Mouse (Mus musculus) urinary bladder, adult 2 months (tissue): Measurements from ENCODE around the gene Dlec1. TPM values are rescaled to one million over a fixed set of nuclear protein-coding genes. Genes with fewer than 3 reads are reported as not detected.

Experiments used
- DNase-seq: peaks from one replicate; pipeline ENCODE4 v3.0.0; 2022; ENCODE audit warnings: low spot score
- polyA plus RNA-seq: library from polyadenylated mRNA; depleted of rRNA; stranded (reverse); fragments of >200 nt; gene quantifications from 2 replicates; pipeline ENCODE4 v1.2.3, GENCODE M21; 2012

The Dlec1 gene
- polyA plus RNA-seq, 1 experiment: 3.2 TPM

DNA sequence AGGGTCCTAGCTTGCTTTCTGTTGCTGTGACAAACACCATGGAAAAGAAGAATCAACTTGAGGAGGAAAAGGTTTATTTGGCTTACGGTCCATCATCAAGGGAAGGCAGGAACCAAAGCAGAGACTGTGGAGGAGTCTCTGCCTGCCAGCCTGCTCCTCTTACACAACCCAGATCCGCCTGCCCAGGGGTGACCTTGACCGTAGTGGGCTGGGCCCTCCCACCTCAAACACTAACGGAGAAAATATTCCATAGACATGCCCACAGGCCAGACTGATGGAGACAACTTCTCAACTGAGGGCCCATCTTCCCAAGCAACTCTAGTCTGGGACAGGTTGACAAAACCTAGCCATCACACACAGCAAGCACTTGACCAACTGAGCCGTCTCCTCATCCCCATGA lies 39.8 kb downstream of the Dlec1 start:
- DNase-seq: no peak

DNA sequence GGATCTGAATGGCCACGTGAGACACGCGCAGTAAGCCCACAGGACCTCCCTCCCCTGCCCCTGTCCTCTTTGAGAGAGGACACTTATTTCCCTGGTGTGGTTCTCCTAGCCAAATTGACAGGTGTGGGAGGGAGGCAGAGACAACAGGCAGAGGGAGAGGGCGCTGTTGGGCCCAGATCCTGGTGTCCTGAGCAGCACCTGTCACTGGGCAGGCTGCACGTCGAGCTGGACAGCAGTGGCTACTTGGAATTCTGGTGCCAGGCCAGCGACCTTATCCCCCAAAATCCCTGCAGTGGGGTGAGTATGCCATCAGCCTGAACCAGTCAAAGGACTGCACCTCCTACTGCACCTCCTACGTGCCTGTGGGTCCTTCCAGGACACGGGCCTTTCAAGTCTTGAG lies 41.1 kb downstream of the Dlec1 start:
- DNase-seq: no peak

DNA sequence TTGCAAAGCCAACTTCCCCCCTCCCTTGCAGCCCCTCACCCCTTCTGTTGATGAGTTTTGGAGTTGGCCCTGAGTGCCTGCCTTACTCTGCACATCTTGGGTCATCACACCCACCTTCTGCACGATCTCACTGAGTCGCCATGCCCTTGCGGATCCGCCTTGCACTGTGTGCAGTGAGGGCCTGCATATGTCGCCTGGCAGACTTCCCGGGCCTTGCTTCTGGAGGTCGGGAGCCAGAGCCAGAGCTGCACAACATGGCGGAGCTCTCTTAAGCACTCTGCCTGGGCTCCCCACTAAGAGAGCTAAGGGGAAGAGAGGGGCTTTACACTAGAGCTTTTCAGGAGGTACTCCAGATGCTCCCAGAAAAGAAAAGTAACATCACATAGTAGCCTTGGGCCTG lies 42.4 kb downstream of the Dlec1 start:
- DNase-seq: no peak

DNA sequence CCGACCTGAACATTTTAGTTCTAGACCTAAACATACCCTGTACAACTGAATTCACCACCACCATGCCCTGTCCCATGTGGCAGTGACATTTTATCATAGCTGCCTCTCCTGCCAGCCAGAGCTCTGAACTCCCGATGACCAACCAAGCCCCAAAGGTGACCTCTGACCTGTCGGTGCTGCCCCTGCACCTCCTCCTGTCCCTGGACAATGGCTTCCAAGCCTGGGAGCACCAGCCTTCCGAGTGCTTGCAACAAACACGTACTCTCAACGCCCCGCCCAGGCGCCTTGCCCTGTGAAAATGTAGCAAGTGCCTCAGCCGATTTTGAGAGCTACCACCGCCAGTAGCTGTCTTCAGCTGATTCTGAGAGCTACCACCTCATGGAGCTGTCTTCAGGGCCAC lies 42.9 kb downstream of the Dlec1 start:
- DNase-seq: no peak

DNA sequence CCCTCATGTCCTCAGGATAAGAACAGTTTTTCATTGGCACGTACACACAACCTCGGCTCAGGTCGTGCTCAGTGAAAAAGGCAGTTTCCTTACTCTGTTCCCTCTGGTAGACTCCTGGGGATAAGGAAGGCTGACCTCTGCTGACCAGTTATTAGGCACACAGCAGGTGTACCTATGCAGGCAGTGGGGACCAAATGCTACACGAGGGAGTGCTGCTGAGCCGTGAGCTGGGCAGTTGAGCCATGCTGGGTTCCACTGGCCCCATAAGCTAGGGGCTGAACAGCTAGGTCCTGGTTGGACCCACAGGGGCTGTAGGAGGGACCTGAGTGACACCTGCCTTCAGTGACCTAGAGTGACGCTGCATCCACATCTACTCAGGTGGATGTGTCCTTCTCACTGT lies 43.4 kb downstream of the Dlec1 start:
- no peak for DNase-seq

DNA sequence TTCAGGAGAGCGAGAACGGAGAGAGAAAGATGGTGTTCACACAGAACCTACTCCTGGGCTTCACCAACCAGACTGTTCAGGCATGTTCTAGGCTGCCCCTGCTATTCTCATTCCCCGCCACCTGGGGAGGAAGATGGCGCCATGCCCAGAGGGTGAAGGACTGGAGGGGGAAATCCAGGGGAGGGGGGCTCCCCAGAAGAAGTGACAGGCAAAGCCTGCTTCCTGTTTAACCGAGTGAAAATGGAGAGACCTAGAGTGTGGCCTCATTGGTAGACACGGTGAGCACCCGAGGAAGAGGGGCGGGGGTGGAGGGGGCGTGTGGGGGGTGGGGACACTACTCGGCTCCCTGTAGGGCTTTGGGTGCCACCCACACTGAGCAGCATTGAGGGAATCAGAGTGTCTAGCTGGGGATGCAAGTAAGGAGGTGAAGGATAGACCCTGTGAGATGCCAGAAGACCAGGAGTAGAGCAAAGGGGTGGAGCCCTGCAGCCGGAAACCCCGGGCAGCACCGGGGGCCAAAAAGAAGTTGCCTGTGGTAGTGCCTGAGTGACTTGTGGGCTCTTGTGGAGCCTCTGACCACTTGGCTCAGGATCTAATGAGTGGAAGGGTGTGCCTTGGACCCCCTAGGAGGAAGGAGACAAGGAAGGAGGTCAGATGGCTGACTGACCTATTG lies 44.0 kb downstream of the Dlec1 start:
- DNase-seq: no peak

DNA sequence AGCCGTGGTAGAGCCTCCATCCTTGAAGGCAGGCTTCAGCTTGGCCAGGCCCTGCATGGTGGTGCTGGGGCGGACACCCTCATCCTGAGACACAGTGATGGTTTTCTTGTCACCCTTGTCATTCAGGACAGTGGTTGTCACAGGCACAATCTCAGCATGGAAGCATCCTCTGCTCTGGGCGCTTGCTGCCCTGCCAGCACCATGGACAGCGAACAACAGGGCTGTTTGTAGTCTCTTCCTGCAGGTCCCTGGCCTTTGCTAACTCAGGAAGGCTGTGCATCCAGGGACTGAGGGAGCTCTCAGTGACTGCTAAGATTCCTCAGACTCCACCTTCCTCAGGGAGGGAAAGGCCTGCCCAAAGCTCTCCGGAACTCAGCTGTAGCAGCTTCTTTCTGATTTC lies 47.3 kb downstream of the Dlec1 start:
- DNase-seq: no peak

DNA sequence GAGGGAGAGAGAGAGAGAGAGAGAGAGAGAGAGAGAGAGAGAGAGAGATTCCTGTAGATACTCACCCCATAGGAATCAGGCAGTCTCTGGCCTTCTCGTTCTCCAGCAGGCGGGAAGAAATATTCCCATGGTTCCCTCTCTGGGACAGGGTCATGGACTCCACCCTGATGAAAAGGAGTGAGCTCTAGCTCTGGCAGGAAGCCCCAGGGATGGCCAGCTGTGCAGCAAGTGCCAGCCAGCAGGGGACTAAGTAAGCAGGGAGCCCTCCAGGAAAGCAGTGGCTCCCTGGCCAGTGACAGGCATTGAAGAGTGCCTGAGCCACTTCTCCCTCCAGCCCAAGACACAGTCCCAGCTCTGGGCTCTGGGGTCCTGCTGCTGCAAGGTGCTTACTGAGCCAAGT lies 49.5 kb downstream of the Dlec1 start:
- no peak for DNase-seq

DNA sequence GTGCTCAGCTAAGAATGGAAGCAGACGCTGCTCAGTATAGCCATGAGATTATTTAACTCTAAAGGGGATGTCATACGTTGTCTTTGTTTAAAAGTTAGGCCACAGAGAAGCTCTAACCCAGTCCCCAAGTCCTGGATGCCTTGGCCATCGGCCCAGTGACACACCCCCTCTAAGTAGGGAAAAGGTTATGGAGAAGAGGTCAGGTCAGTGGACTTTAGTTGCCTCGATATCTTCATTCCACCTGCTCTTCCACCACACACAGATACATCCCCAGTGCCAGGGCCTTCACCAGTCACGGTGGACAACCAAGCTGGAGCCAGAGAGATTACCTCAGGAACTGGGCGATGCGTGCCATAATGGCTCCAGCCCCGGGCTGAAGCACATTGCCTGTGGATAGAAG lies 53.1 kb downstream of the Dlec1 start:
- DNase-seq: no peak

DNA sequence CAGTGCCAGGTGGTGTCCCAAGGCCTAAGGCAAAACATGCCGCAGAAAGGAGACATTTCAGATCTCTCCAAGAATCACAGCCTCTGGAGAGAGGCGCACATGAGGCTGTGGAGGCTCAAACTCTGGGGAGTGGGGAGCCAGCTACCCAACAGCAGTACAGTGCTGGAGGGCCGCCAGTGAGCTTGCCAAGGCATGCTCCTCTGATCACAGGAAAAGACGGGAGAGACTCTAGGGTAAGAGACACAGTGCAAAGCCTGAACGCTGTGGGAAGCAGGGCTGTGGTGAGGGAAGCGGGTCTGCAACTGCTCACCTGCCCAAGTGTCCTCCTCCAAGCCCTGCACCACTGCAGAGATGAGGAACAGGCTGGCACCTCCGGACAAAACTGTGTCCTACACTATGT lies 53.5 kb downstream of the Dlec1 start:
- peak; percentile 40 for DNase-seq

DNA sequence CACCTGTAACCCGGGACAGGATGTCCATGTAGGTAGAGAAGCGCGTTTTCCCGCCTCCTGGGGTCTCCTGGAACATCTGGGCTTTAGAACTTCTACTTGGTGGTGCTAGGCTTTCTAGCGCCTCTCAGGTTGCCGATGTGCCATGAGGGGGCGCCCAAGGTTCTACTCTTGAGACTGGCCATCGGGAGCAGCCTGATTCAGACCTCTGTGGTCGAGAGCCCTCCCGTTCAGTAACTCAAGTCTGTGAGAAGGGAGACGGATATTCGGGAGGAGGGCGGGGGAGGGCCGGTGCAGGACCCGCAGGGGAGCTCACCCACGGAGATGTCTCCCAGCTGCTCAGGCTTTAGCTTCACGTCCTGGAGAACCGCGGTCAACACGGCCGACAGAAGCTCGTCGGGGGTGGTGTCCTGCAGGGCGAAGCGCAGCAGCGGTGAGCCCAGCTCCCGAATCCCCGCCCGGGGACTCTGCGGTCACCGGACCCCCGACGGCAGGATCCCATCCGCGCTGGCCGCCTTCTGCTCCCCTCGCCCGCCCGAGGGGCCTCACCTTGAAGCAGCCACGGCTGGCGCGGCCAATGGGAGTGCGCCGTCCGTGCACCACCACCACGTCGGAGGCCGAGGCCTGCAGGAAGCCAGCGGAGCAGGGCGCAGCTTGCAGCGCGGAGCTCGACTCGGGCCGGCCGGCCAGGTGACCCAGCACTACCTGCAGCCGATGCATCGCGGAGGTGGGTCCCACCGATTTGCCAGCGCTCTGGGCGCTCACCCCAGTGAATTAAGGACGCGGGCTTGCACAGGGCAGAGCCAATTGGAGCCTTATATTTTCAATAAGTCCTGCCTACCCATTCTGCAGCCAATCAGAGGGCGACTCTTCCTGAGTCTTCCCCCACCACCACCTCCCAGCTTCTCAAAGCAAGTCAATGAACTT lies 54.3 kb downstream of the Dlec1 start, which contains the start of gene Acaa1b:
Acaa1b (minus strand) TSS at position 816 of the 924 bp plus-strand sequence.
- DNase-seq: peak; percentile 73

DNA sequence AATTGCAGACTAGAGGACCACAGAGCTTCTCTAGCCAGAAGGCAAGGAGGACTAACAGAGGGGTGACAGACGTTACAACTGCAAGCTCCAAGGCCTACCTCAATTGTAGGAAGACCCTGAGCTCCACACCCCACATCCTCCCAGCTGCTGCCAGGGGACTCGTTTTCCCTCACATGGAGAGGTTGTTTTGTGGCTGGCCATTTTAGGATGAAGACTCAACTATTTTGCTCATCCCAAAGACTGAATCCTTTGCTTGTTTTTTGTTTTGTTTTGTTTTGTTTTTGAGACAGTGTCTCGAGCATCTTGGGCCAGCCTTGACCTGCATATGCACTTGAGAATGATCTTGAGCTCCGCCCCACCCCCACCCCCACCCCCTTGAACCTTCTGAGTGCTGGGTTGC lies 56.6 kb downstream of the Dlec1 start, which contains the start of gene Gm47289:
Gm47289 (plus strand) TSS at position 301 of the 400 bp plus-strand sequence.
- no peak for DNase-seq

DNA sequence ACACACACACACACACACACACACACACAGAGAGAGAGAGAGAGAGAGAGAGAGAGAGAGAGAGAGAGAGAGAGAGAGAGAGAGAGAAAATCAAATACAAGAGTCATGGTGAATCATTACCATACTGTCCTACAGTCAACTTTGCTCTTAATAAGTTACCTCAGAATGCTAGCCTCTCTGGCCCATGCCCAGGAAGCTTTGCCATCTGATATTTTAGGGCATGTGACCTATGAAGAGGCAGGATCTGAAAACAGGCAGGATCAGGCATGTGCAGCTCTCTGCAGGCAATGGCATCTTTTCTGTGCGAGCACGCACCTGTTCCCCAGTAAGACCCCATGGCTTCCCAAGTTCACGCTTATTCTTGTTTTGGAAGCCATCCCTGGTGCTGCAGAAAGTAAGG lies 58.4 kb downstream of the Dlec1 start:
- DNase-seq: no peak

DNA sequence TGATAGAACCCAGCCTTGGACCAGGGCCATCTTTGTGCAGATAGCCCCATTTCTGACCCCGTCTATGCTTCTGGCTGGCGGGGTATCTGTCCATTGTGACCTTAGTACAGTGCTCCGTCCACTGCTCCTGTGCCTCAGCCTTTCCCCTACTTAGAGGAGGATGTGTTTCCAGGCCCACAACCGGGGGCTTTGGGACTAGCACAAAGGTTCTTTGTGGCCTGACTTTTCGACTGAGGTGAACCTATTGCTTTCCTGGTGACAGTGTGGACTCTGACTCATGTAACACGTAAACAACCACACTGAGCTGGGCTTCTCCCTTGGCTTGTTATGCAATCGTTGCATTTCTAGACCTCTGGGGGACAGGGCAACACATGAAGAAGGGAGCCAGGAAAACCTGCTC lies 62.5 kb downstream of the Dlec1 start:
- no peak for DNase-seq

DNA sequence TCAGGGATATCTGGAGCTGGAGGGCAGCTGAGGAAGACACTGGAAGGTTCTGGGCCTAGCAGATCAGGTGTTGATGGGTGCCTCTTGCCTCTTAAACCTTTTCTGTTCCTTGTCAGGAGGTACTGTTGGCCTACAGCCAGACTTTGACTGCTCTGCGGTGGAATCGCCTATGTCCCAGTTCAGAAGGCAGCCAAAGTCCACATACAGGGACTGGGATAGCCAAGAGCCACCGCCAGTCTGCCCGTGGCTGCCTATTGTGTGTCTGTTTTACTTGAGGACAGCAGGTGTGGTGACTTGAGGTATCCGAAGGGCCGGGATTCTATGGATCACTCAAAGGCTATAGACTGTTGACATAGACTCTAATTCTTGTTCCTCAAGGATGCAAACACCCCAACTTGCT lies 63.3 kb downstream of the Dlec1 start:
- DNase-seq: no peak

DNA sequence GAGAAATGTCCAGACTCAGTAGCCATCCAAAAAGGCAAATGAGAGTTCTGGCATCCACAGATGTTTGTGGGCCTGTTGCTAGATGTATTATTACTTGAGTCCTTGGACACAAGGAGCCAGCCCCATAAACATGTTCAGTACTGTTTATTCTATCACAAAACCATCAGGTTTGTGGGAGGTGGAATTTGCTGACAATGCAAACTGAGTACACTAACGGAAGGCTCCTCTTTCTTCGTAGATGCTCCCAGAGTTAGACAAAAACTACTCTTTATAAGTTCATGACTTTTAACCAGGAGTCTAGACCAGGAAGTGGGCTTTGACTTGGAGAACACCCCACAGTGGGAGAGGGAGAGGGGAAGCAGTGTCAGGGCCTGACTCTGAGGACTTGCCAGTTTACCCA lies 65.3 kb downstream of the Dlec1 start:
- DNase-seq: no peak

DNA sequence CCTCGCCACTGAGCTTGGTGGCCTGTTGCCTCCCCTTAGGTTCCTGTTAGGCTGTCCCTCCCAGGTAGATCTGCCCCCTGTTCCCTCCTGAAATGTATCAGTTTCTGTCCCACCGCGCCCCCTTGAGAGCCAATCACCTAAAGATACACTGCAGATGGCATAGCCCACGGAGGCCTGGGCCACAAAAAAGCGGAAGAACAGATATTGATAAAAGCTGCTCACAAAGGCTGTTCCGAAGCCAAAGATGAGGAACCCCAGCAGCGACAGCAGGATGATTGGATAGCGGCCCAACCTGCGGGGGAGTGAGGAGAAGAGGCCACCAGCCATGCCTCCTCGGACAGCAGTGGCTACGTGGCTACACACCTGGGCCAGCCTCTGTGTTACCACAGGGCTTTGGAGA lies 77.0 kb downstream of the Dlec1 start:
- DNase-seq: no peak

DNA sequence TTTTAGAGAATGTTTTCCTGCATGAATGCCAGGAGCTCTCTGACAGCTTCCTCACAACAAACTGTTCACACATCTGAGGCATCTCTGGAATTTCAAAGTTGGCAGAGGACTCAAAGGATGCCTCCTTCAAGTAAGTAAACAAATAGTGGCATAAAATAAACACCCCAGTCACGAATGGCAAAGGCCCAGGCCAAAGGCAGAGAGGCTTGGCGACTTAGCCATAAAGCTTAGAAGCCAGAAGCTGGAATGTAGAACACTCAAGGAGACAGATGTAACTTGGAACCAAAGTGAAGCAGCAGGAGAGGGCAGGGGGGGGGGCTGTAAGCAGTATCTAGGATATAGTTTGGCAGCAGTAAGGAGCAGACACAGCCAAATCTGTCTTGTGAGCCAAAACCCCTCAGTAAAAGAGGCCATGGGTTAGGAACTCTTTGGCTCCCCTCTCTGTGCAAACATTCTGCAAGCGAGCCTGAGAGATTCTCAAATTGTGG lies 79.0 kb downstream of the Dlec1 start:
- DNase-seq: no peak

DNA sequence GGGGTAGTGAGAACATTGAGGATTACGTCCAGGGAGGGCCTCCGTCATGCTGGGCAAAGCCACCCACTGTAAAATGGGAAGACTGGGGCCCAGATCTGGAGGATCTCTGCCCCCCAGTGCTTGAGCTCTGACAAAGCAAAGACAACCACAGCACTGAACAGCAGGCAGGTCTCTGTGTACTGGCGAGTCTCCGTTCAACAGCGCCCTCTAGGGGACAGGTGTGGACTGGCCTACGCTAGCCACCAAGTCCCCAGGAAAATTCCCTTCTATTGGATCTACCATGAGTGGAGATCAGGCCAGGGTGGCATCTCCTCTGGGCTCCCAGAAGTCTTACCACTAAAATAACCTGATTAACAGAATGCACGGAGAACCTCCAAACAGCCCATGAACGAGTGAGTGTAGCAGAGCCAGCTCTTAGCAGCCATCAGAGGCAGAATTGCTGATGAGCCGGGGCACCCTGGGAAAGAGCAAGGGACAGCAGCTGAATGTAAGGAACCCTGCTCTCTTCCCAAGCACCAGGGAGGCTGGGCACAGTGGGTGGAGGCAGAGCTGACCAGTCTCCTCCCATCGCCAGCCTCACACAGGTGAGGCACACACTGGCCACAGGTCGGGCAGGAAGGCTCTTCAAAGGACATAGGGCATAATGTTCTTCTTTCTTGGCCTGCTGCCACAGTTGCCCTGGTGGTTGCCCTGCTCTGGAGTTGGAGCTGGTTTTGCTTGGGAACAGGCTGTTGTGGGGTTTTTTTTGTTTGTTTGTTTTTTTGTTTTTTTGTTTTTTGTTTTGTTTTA lies 90.1 kb downstream of the Dlec1 start:
- peak; percentile 67 for DNase-seq
